Mouse (Mus musculus) hindbrain, embryonic 13.5 days (tissue): ENCODE data around the gene Tnfsf12. TPM values are rescaled to one million over a fixed set of nuclear protein-coding genes. Genes with fewer than 3 reads are reported as not detected.
A peak's percentile ranks its signal among the peaks of the same experiment; 100 is the strongest.

Experiments used
- ATAC-seq: fragments of 200-750 bp; cut with Nextera tagmentation; 2 replicates; pipeline ENCODE4 v1.8.0; 2017; ENCODE audit warnings: moderate TSS enrichment; ENCODE audit not compliant: low FRiP score
- H3K27ac ChIP-seq: fragments of 300-500 bp; sonication (generic); 2 replicates; pipeline ENCODE4 v1.5.1; 2015; ENCODE audit warnings: inconsistent platforms, mild to moderate bottlenecking, moderate library complexity
- H3K27me3 ChIP-seq: fragments of 300-500 bp; sonication (generic); 2 replicates; pipeline ENCODE4 v1.6.1; 2015; ENCODE audit warnings: mild to moderate bottlenecking, inconsistent platforms
- H3K36me3 ChIP-seq: fragments of 300-500 bp; sonication (generic); 2 replicates; pipeline ENCODE4 v1.6.1; 2015; ENCODE audit warnings: mild to moderate bottlenecking, inconsistent platforms
- H3K4me1 ChIP-seq: fragments of 300-500 bp; sonication (generic); replicated peaks from 2 replicates; pipeline ENCODE4 v1.6.1; 2015; ENCODE audit warnings: inconsistent platforms
- H3K4me2 ChIP-seq: fragments of 300-500 bp; sonication (generic); 2 replicates; pipeline ENCODE4 v1.6.1; 2015; ENCODE audit warnings: inconsistent platforms, mild to moderate bottlenecking, moderate library complexity
- H3K4me3 ChIP-seq: fragments of 300-500 bp; sonication (generic); 2 replicates; pipeline ENCODE4 v1.5.1; 2015; ENCODE audit warnings: mild to moderate bottlenecking, inconsistent platforms
- H3K9ac ChIP-seq: fragments of 300-500 bp; sonication (generic); 2 replicates; pipeline ENCODE4 v1.6.1; 2015; ENCODE audit warnings: mild to moderate bottlenecking, inconsistent platforms
- H3K9me3 ChIP-seq: fragments of 300-500 bp; sonication (generic); 2 replicates; pipeline ENCODE4 v1.6.1; 2016; ENCODE audit warnings: inconsistent platforms
- WGBS: fragments of 180-500 bp; shearing (Covaris S2); methylation state at CpG from one replicate; pipeline ENCODE4 v1.1.7; 2015; 5-methylcytosine and 5-hydroxymethylcytosine counted together
- polyA plus RNA-seq: library from polyadenylated mRNA; unstranded; fragments of >200 nt; fragmentation: Nextera tagmentation; extraction: Ambion mirVana; gene quantifications from 2 replicates; pipeline ENCODE4 v1.2.1, GENCODE M21; 2015

Tnfsf12 gene
- polyA plus RNA-seq, 1 experiment from 2014 or later, result 1.8 TPM

DNA sequence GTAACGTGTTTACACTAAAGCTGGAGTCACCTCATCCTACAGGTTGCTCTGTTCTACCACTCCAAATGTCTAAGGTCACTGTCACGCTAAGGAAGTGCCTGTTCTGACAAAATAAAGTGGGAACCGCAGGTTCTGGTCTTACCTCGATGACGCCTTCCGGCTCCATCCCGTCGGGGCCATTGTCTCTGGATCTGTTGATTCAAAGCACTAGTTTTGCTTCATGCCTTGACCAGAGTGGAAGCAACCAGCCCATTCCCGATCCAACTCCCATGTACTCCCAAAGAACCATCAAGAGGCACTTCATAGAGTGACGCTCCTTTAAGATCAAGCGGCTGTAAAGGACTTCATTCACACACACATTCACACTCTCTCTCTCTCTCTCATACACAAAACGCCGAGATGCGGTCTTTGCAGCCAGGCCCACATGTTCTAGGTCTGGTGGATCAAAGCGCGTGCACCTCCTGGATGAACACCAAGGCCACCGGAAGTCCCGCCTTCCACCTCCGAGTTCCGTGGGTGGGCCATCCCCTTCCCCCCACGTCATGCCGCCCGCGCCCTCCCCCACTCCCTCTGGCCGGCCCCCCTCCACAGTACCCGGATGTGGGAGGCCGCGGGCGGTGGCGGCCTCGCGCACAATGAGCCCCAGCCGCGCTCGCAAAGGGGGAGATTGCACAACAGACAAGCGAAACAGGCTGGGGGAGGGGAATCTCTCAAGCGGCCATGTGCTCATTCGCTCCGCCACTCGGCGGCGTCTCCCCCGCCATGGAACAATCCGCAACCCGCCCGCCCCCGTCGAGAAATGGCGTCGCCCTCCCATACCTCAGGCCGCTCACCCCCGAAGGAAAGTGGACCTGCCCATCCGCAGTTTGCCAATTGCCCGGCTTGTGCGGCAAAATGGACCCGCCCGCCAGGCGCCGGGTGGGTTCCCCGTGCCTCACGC, 24.6 kb downstream of the Tnfsf12 start:
- H3K9ac ChIP-seq, result peak overlapping the region; percentile 100
- WGBS, result 1% methylated on average over 60 of the region's 61 CpGs
- no peaks in the 10 kb centered on the region for H3K9me3 ChIP-seq
- no peaks in the 10 kb centered on the region for H3K27me3 ChIP-seq
- peak overlapping the region; percentile 99 for H3K4me2 ChIP-seq
- H3K4me3 ChIP-seq, result peak overlapping the region; percentile 100
- peak; percentile 69 for ATAC-seq
- H3K36me3 ChIP-seq, result peaks cover 73% of the 10 kb centered on the region
- H3K27ac ChIP-seq, result peak overlapping the region; percentile 98
- H3K4me1 ChIP-seq, result peaks cover 32% of the 10 kb centered on the region

DNA sequence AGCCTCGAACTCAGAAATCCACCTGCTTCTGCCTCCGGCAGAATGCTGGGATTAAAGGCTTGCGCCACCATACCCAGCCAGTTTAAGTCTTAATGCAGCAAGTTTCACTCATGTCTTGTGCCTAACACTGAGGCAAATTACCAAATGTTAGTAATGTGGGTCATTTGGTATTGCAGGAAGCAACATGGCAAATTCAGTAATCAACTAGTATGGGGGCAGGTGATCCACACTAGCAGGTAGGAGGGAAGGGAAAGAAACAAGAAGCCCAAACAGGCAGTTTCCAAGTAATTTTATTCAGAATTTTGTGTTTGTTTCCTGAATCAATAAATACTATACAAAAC, 29.0 kb downstream of the Tnfsf12 start:
- ATAC-seq, result no peak
- 92% methylated on average over 3 of the region's 3 CpGs for WGBS

DNA sequence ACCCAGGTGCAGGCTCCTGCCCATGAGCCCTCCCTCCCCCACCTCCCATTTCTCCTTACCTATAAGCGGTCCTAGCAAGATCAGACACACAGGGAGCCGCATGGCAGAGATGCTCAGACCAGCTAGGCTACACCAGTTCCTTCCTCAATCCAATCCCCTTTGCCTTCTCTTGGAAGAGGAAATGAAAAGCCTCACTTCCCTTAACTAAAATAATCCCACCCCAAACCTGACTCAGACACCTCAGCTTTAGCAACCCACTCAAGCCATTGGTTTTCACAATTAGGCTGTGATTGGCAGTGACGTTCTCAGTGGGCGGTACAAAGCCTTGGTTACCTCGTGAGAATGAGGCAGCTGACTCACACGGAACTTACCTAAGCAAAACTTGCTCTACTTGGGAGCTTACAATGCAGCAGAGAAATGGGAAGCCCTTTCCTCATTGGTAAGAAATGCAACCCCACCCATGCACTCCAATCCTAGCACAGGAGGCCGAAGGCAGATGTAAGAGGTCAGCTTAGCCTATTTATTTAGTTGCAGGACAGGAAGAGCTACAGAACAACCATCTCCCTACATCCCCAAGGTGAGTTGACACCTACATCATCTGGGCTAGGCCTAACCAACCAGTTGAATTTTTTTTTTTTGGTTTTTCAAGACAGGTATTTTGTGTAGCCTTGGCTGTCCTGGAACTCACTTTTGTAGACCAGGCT, 29.5 kb downstream of the Tnfsf12 start, which contains the start of gene Cd68:
TSS of gene Cd68 (minus strand) at position 193 of the 704 bp plus-strand sequence.
- no peaks in the 10 kb centered on the region for H3K27me3 ChIP-seq
- H3K4me3 ChIP-seq, result no peak within 1 kb of the TSS
- H3K36me3 ChIP-seq, result peaks cover 70% of the 10 kb centered on the region
- ATAC-seq, result no peak
- H3K9me3 ChIP-seq, result no peaks in the 10 kb centered on the region
- H3K4me2 ChIP-seq, result no peak within 1 kb of the TSS
- H3K27ac ChIP-seq, result peak within 1 kb of the TSS; percentile 35; the same call in 1 of the 2 replicates
- H3K4me1 ChIP-seq, result peaks cover 38% of the 10 kb centered on the region
- 41% methylated on average over 7 of the region's 7 CpGs for WGBS
- no peak within 1 kb of the TSS; the same call in 1 of the 2 replicates for H3K9ac ChIP-seq

More for the DNA sequence above, 29.0 kb downstream of the Tnfsf12 start:
- H3K9ac ChIP-seq, result no peak overlapping the region
- no peak overlapping the region for H3K27ac ChIP-seq
- no peak overlapping the region for H3K4me2 ChIP-seq
- no peaks in the 10 kb centered on the region for H3K27me3 ChIP-seq
- peaks cover 70% of the 10 kb centered on the region for H3K36me3 ChIP-seq
- H3K4me3 ChIP-seq, result no peak overlapping the region
- H3K4me1 ChIP-seq, result peaks cover 33% of the 10 kb centered on the region
- no peaks in the 10 kb centered on the region for H3K9me3 ChIP-seq

DNA sequence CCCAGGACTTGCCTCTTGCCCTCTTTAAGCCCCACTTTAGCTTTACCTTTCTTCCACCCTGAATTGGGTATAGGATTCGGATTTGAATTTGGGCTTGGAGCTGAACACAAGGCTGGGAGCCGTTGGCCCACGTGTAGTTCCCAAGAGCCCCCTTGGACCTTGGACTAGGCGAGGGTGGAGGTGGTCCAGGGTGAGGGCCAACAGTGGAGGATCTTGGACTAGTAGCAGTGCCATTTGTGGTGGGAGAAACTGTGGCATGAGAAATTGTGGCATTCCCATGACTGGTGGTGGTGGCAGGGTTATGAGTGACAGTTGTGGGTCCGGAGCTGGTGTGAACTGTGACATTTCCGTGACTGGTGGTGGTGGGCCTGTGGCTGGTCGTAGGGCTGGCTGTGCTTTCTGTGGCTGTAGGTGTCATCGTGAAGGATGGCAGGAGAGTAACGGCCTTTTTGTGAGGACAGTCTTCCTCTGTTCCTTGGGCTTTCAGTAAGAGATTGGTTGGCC, 30.1 kb downstream of the Tnfsf12 start:
- no peak overlapping the region for H3K4me3 ChIP-seq
- H3K4me1 ChIP-seq, result peaks cover 39% of the 10 kb centered on the region
- no peak overlapping the region; the same call in 1 of the 2 replicates for H3K9ac ChIP-seq
- no peak overlapping the region for H3K4me2 ChIP-seq
- H3K36me3 ChIP-seq, result peaks cover 68% of the 10 kb centered on the region
- WGBS, result 86% methylated on average over 9 of the region's 9 CpGs
- peak overlapping the region; percentile 35; the same call in 1 of the 2 replicates for H3K27ac ChIP-seq
- no peaks in the 10 kb centered on the region for H3K27me3 ChIP-seq
- ATAC-seq, result no peak
- no peaks in the 10 kb centered on the region for H3K9me3 ChIP-seq

DNA sequence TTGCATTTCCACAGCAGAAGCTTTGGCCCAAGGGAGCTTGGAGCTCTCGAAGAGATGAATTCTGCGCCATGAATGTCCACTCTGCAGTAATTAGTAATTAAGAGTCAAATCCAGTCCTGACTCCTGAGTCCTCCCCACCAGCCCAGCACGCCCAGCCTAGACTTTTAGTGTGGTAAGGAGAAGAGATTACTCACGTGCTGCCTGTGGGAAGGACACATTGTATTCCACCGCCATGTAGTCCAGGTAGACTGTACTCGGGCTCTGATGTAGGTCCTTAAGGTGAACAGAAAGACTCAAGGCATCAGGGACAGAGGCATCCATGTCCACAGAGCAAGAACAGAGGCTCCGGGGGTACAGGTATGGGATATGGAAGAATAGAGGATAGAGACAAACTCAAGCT, 30.8 kb downstream of the Tnfsf12 start:
- H3K4me3 ChIP-seq, result no peak overlapping the region
- peaks cover 61% of the 10 kb centered on the region for H3K36me3 ChIP-seq
- H3K4me1 ChIP-seq, result peaks cover 35% of the 10 kb centered on the region
- H3K4me2 ChIP-seq, result no peak overlapping the region
- no peak overlapping the region for H3K27ac ChIP-seq
- no peak for ATAC-seq
- H3K9ac ChIP-seq, result no peak overlapping the region
- WGBS, result 96% methylated on average over 7 of the region's 7 CpGs
- no peaks in the 10 kb centered on the region for H3K9me3 ChIP-seq
- H3K27me3 ChIP-seq, result no peaks in the 10 kb centered on the region

DNA sequence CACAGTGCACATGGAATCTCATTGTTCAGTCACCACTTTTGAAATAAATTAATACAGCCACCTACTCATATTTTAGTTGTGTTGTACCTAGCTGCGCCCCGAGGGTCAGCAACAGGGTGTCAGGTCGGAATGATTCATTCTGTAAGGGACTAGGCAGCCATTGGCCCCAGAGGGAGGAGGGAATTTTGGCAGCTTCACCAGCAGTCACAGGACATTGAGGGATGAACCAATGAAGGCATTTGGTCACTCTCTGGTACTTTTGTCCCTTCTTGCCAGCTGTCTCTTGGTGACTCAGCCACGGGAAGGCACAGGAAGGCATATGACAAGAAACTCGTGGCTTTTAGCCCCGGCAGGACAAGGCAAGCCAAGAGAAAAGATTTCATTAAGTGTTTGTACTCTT, 31.9 kb downstream of the Tnfsf12 start:
- H3K4me1 ChIP-seq, result peaks cover 27% of the 10 kb centered on the region
- peak overlapping the region; percentile 97 for H3K27ac ChIP-seq
- WGBS, result 91% methylated on average over 6 of the region's 6 CpGs
- H3K27me3 ChIP-seq, result no peaks in the 10 kb centered on the region
- peaks cover 57% of the 10 kb centered on the region for H3K36me3 ChIP-seq
- no peak overlapping the region for H3K9ac ChIP-seq
- ATAC-seq, result no peak
- no peaks in the 10 kb centered on the region for H3K9me3 ChIP-seq
- H3K4me3 ChIP-seq, result no peak overlapping the region
- H3K4me2 ChIP-seq, result no peak overlapping the region

DNA sequence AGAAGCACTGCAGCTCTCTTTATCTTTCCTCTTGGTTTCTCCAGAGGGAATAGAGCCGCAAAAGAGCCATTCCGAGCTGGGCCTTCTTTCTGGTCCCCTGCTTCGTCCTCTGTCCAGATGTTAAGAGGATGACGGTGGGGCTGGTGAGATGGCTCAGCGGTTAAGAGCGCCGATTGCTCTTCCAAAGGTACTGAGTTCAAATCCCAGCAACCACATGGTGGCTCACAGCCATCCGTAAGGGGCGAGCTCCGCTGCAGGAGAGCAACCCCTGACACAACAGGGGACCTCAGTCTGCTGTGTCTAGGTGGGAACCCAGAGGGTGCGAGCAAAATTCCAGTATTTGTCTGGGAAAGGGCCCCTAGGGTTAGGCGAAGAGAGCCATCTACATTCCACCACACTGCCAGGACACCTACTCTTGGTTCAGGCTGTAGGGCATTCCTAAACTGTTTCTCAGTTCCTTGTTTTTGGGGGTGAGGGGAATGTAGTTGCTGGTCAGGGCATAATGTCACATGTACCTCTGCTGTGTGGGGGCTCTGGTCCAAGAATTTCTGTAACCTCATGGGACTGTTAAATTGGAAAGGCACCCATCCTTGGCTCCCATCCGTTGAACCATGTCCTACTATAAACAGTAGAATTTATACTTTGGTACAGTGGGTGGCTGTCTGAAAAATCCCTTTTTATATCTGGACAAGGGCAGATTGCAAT, 32.5 kb downstream of the Tnfsf12 start:
- Histone ChIP-seq H3K4me2 (peak overlapping the region; percentile 61), H3K4me3 (peak overlapping the region; percentile 55), H3K9me3 (no peaks in the 10 kb centered on the region), H3K27me3 (no peaks in the 10 kb centered on the region), H3K36me3 (peaks cover 57% of the 10 kb centered on the region), H3K4me1 (peaks cover 27% of the 10 kb centered on the region), H3K27ac (peak overlapping the region; percentile 97), H3K9ac (peak overlapping the region; percentile 67)
- WGBS, result 72% methylated on average over 13 of the region's 13 CpGs
- peak; percentile 51 for ATAC-seq

DNA sequence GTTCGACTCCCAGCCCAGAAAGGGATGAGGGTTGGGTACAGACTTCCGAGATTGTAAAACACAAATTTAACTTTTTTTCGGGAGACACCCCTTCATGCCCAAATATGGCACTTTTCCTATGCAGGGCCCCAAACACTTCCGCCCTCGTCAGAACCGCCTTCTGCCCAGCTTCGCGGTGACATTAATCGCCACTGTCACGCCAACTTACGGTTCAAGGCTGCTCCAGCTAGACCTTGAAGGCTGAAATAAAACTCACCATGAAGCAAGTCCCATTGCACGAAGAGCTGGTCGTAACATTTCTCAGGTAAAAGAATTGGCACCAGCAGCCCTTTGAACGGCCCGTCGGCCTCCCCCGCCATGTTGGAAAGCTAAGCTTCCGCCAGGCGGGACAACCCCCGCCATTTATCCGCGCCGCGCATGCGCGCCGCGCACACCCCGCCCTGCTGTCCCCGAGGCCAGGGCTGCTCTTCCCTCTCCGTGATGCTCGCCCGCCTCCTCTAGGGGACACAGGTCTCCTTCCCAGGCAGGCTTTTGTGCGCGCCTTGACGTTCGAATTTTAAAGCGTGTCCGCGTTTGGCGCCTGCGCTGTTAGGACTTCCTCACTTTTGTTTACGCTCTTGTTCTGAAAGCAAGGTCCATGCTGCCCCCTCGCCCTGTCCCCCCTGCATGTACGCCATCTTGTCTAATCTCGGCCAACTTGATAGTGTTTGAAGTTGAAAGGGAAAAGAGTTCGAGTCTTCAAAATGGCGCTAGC, 33.3 kb downstream of the Tnfsf12 start, which contains the start of gene Mpdu1:
TSS of gene Mpdu1 (minus strand) at position 430 of the 754 bp plus-strand sequence.
- peak within 1 kb of the TSS; percentile 55 for H3K4me3 ChIP-seq
- H3K9ac ChIP-seq, result peak within 1 kb of the TSS; percentile 74
- H3K9me3 ChIP-seq, result no peaks in the 10 kb centered on the region
- H3K36me3 ChIP-seq, result peaks cover 57% of the 10 kb centered on the region
- peak; percentile 97 for ATAC-seq
- WGBS, result 1% methylated on average over 48 of the region's 48 CpGs
- peak within 1 kb of the TSS; percentile 61 for H3K4me2 ChIP-seq
- H3K27me3 ChIP-seq, result no peaks in the 10 kb centered on the region
- peaks cover 27% of the 10 kb centered on the region for H3K4me1 ChIP-seq
- peak within 1 kb of the TSS; percentile 97 for H3K27ac ChIP-seq

DNA sequence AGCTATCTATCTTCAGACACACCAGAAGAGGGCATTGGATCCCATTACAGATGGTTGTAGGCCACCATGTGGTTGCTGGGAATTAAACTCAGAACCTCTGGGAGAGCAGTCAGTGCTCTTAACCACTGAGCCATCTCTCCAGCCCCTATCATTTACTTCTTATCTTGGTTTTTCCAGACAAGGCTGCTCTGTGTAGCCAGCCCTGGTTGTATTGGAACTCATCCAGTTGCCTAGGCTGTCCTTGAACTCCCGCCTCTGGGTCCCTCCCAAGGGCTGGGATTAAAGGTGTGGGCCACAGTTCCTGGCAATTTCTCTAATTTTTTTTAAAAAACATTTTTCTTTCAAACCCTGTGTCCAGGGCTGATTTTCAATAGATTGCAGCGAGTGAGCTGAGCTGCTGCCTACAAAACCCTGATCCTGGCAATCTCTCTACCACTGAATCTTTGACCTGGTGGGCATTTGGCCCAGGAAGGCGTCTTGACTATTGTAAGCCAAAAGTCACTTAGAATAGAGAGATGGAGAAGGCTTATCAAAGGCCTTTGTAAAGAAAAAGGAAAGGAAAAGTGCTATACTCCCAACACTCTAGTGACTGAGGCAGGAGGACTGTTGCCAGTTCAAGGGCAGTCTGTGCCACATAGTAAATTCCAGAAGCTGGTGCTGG, 34.3 kb downstream of the Tnfsf12 start:
- Histone ChIP-seq H3K27me3 (no peaks in the 10 kb centered on the region), H3K9me3 (no peaks in the 10 kb centered on the region), H3K4me1 (peaks cover 32% of the 10 kb centered on the region), H3K4me2 (peak overlapping the region; percentile 61), H3K36me3 (peaks cover 59% of the 10 kb centered on the region), H3K27ac (peak overlapping the region; percentile 97), H3K9ac (peak overlapping the region; percentile 74), H3K4me3 (peak overlapping the region; percentile 55)
- no peak for ATAC-seq
- 81% methylated on average over 3 of the region's 3 CpGs for WGBS

DNA sequence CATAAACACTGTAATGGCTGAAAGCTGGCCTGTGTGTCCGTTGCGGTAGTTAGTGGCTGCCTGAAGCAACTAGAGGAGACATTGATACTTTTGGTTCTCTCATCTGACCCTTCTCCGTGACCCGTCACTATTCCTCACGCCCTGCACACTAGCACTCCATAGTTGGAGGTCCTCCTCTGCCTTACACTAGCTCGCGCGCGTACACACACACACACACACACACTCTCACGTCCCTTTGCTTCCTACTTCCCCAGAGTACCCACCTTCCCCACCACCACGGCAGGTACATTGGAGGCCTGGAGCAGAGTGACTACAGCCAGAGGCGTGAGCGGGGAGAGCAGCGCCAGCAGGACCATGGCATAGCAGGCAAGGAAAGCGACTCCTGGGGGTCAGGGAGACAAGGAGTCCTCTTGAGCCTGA, 38.2 kb downstream of the Tnfsf12 start:
- WGBS, result 86% methylated on average over 15 of the region's 15 CpGs
- ATAC-seq, result no peak

More for the DNA sequence above, 38.2 kb downstream of the Tnfsf12 start:
- Histone ChIP-seq H3K9ac (no peak overlapping the region), H3K27ac (0 out of 2 replicates have a peak overlapping the region, but pooled peaks have one; percentile 18), H3K4me1 (peaks cover 36% of the 10 kb centered on the region), H3K27me3 (no peaks in the 10 kb centered on the region), H3K36me3 (peaks cover 53% of the 10 kb centered on the region), H3K9me3 (no peaks in the 10 kb centered on the region), H3K4me2 (no peak overlapping the region), H3K4me3 (no peak overlapping the region)
